Mouse (Mus musculus) gastrocnemius, postnatal 36 days (tissue): ENCODE results near the gene Cbwd1. TPM values are rescaled to one million over a fixed set of nuclear protein-coding genes. Genes with fewer than 3 reads are reported as not detected.
A peak's percentile ranks its signal among the peaks of the same experiment; 100 is the strongest.
"Not testable (repeated sequence)": the region's sequence is repeated elsewhere in the genome, so short reads cannot be mapped to it uniquely, and the experiment has no call there.

Experiments
- DNase-seq, 2 experiments: peaks; one replicate each; pipeline ENCODE4 v3.0.0; 2022
- intact Hi-C: fragments of 180-260 bp; cut with DNase I; formaldehyde crosslinking; loops from one replicate; pipeline ENCODE4 v1.15.1; 2025
- microRNA-seq, 2 experiments: library from miRNA; unstranded; fragments of <30 nt; microRNA quantifications; one replicate each; pipeline ENCODE4 v1.2.0; 2021
- total RNA-seq, 2 experiments: library from RNA; stranded (reverse); gene quantifications; 2 replicates each; pipeline ENCODE4 v1.2.3; 2021

The Cbwd1 gene
- total RNA-seq, 2 experiments from 2014 or later: 13.3 to 15.1 TPM

GRCm38 (mm10) chr19:24898737-24899577 is 62.5 kb downstream of the Cbwd1 start:
- no peak for DNase-seq
- intact Hi-C loops: no loop called here

GRCm38 (mm10) chr19:24897896-24898736 is 63.3 kb downstream of the Cbwd1 start:
- intact Hi-C loops: no loop called here
- no peak for DNase-seq

GRCm38 (mm10) chr19:24897006-24897895 is 64.2 kb downstream of the Cbwd1 start:
- intact Hi-C loops: no loop called here
- no peak for DNase-seq

- intact Hi-C loops: no loop called here
- DNase-seq: no peak
Measured at GRCm38 (mm10) chr19:24896536-24896935, 64.9 kb downstream of the Cbwd1 start.

GRCm38 (mm10) chr19:24886888-24887287 is 74.5 kb downstream of the Cbwd1 start:
- intact Hi-C loops: loop anchor here (5.0 kb wide), 1 partner anchor 585 kb away; no protein-coding TSS in a partner anchor
- no peak for DNase-seq

GRCm38 (mm10) chr19:24885504-24885903 is 75.9 kb downstream of the Cbwd1 start:
- DNase-seq: no peak
- intact Hi-C loops: loop anchor here (5.0 kb wide), 1 partner anchor 583 kb away; no protein-coding TSS in a partner anchor

GRCm38 (mm10) chr19:24881237-24881636 is 80.2 kb downstream of the Cbwd1 start:
- intact Hi-C loops: no loop called here

GRCm38 (mm10) chr19:24875129-24875870 is 86.1 kb downstream of the Cbwd1 start, which contains the start of gene Gm10053:
Gm10053 (plus strand) TSS chr19:24875686.
- intact Hi-C loops, DNase-seq: not testable (repeated sequence)

More at GRCm38 (mm10) chr19:24881237-24881636, 80.2 kb downstream of the Cbwd1 start:
- no peak for DNase-seq

GRCm38 (mm10) chr19:24873873-24874272 is 87.5 kb downstream of the Cbwd1 start:
- intact Hi-C loops: loop anchor here (2.0 to 5.0 kb wide), 2 partner anchors 253 to 572 kb away; no protein-coding TSS in a partner anchor
- no peak for DNase-seq

- DNase-seq: peak; percentile 47 to 59
- intact Hi-C loops: loop anchor here (5.0 kb wide), 1 partner anchor 569 kb away; no protein-coding TSS in a partner anchor
Measured at GRCm38 (mm10) chr19:24871037-24871635, 90.3 kb downstream of the Cbwd1 start.

Small RNA genes within 50 kb of the gene (microRNA-seq; reads per million reads assigned to microRNA genes)
- gene Mir3084-1: 0 reads per million in 2 experiments

Other genes starting within 250 kb of the Cbwd1 start
- 10 to 100 TPM in 1 of 2 experiments, 1 to 10 TPM in 1; 9.0 to 10.6 TPM for gene Pgm5, start 99.8 kb downstream of the Cbwd1 start, total RNA-seq
- 100 to 1,000 TPM; 523 to 532 TPM for gene Gm10053, start 85.9 kb downstream of the Cbwd1 start, total RNA-seq
- gene Foxd4, start 60.4 kb downstream of the Cbwd1 start, total RNA-seq: not detected
- gene Dock8, start 37.9 kb upstream of the Cbwd1 start, total RNA-seq: 1 to 10 TPM; 3.1 to 3.8 TPM